Mouse (Mus musculus): Measurements from ENCODE around the gene Prkca. TPM values are rescaled to one million over a fixed set of nuclear protein-coding genes. Genes with fewer than 3 reads are reported as not detected.

Prkca gene
- polyA plus RNA-seq, 1 experiment, result 2.8 TPM

DNA sequence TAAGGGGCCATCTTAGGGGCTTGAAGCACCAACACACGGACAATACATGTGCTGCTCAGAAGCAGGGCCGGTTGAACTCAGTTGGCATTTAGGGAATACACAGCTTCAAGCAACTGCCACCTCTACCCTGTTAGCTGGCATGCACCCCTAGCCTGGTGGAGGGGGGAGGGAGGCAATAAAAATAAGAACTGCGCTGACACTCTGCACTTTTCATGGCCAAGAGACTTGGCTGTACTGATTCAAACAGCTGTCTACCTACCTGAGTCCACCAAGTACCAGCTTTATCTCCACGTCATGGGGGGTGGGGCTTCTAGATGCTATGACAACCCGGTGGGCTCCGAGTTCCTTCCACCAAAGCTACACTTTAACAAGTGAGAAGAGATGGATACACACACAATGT, 42.7 kb downstream of the Prkca start:
- Histone ChIP-seq H3K9ac (ENCODE audit: low read depth, poor library complexity, severe bottlenecking) (no peak overlapping the region), H3K9me3 (replicated peaks; ENCODE audit: control insufficient read depth, insufficient read depth, low read length, poor library complexity, severe bottlenecking) (no peaks in the 10 kb centered on the region), H3K4me3 (ENCODE audit: low read depth, low read length) (no peak overlapping the region), H3K27me3 (ENCODE audit: control insufficient read depth, insufficient read depth, low read length, poor library complexity, severe bottlenecking) (no peaks in the 10 kb centered on the region), H3K4me1 (ENCODE audit: control insufficient read depth, insufficient read depth, low read length) (no peaks in the 10 kb centered on the region), H3K27ac (ENCODE audit: insufficient read depth, low read length) (no peak overlapping the region), H3K36me3 (ENCODE audit: control insufficient read depth, insufficient read depth, low read length, poor library complexity, severe bottlenecking) (no peaks in the 10 kb centered on the region)
- no peak for TF ChIP-seq POLR2A (IDR thresholded peaks at IDR 0.05; ENCODE audit: insufficient read depth, low read length)
- no peak for TF ChIP-seq CTCF (IDR thresholded peaks at IDR 0.05; ENCODE audit: low read depth, low read length)
- TF ChIP-seq EP300 (IDR thresholded peaks at IDR 0.05; ENCODE audit: insufficient read depth, low read depth, low read length), result no peak

DNA sequence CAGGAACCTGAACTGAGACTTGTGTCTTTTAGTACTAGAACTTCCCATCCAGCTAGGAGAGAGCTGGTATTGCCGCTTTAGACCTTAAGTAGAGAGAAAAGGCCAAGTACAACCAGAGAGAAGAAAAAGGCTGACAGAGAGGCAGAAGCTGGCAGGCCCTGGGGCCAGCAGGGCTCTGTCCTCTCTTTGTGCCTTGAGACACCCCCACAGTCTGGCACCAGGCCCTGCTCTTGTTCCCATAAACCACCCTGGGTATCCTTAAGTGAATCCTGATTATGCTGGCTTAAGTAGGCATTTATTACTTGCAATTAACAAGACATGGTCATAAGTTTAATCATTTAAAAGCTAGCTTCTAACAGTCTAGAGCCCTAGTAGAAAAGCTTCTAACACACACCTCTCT, 43.3 kb downstream of the Prkca start:
- Histone ChIP-seq H3K36me3 (ENCODE audit: control insufficient read depth, insufficient read depth, low read length, poor library complexity, severe bottlenecking) (no peaks in the 10 kb centered on the region), H3K27me3 (ENCODE audit: control insufficient read depth, insufficient read depth, low read length, poor library complexity, severe bottlenecking) (no peaks in the 10 kb centered on the region), H3K27ac (ENCODE audit: insufficient read depth, low read length) (no peak overlapping the region), H3K9me3 (replicated peaks; ENCODE audit: control insufficient read depth, insufficient read depth, low read length, poor library complexity, severe bottlenecking) (no peaks in the 10 kb centered on the region), H3K9ac (ENCODE audit: low read depth, poor library complexity, severe bottlenecking) (no peak overlapping the region), H3K4me1 (ENCODE audit: control insufficient read depth, insufficient read depth, low read length) (no peaks in the 10 kb centered on the region), H3K4me3 (ENCODE audit: low read depth, low read length) (no peak overlapping the region)
- no peak for TF ChIP-seq EP300 (IDR thresholded peaks at IDR 0.05; ENCODE audit: insufficient read depth, low read depth, low read length)
- TF ChIP-seq POLR2A (IDR thresholded peaks at IDR 0.05; ENCODE audit: insufficient read depth, low read length), result no peak
- no peak for TF ChIP-seq CTCF (IDR thresholded peaks at IDR 0.05; ENCODE audit: low read depth, low read length)

DNA sequence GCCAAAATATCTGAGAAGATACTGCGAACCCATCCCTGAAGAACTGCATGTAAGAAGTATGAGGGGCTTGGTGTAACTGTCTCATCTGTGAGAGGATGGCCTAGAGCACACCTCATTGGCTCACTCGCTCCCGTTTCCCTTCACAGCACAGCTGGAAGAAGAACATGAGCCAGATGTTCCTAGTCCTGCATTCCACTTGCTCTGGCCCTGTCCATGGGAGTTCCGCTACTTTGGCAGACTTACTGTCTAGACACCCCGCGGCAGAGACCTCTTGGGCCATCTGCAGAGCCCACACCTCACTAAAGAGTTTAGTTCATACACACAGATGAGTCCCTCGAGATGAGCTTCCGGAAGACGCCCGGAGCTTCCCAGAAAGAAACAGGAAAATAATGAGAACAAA, 43.8 kb downstream of the Prkca start:
- H3K27ac ChIP-seq (ENCODE audit: insufficient read depth, low read length), result no peak overlapping the region
- H3K9me3 ChIP-seq (replicated peaks; ENCODE audit: control insufficient read depth, insufficient read depth, low read length, poor library complexity, severe bottlenecking), result no peaks in the 10 kb centered on the region
- no peak overlapping the region for H3K9ac ChIP-seq (ENCODE audit: low read depth, poor library complexity, severe bottlenecking)
- no peaks in the 10 kb centered on the region for H3K4me1 ChIP-seq (ENCODE audit: control insufficient read depth, insufficient read depth, low read length)
- H3K27me3 ChIP-seq (ENCODE audit: control insufficient read depth, insufficient read depth, low read length, poor library complexity, severe bottlenecking), result no peaks in the 10 kb centered on the region
- TF ChIP-seq POLR2A (IDR thresholded peaks at IDR 0.05; ENCODE audit: insufficient read depth, low read length), result no peak
- TF ChIP-seq EP300 (IDR thresholded peaks at IDR 0.05; ENCODE audit: insufficient read depth, low read depth, low read length), result no peak
- no peak for TF ChIP-seq CTCF (IDR thresholded peaks at IDR 0.05; ENCODE audit: low read depth, low read length)
- H3K4me3 ChIP-seq (ENCODE audit: low read depth, low read length), result no peak overlapping the region
- no peaks in the 10 kb centered on the region for H3K36me3 ChIP-seq (ENCODE audit: control insufficient read depth, insufficient read depth, low read length, poor library complexity, severe bottlenecking)

DNA sequence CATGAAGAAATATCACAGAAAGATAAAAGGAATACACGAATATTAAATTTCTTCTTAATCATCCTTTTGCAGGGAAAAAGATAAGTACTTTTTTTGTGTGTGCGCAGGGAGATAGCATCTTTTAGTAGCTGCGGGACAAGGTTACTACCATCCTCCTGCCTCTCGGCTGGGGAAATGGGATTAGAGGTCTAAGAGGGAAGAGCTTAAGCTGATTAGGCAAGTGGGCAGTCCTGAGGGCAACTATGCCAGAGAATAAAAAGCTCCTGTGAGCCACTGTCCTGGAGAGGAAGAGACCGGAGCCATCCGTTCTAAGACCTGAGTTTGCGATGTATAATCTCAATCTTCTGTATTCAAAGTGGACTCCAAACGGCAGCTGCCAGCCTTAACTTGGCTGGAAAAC, 45.8 kb downstream of the Prkca start:
- Histone ChIP-seq H3K36me3 (ENCODE audit: control insufficient read depth, insufficient read depth, low read length, poor library complexity, severe bottlenecking) (no peaks in the 10 kb centered on the region), H3K27ac (ENCODE audit: insufficient read depth, low read length) (no peak overlapping the region), H3K9me3 (replicated peaks; ENCODE audit: control insufficient read depth, insufficient read depth, low read length, poor library complexity, severe bottlenecking) (no peaks in the 10 kb centered on the region), H3K9ac (ENCODE audit: low read depth, poor library complexity, severe bottlenecking) (no peak overlapping the region), H3K4me3 (ENCODE audit: low read depth, low read length) (no peak overlapping the region), H3K27me3 (ENCODE audit: control insufficient read depth, insufficient read depth, low read length, poor library complexity, severe bottlenecking) (no peaks in the 10 kb centered on the region), H3K4me1 (ENCODE audit: control insufficient read depth, insufficient read depth, low read length) (no peaks in the 10 kb centered on the region)
- TF ChIP-seq EP300 (IDR thresholded peaks at IDR 0.05; ENCODE audit: insufficient read depth, low read depth, low read length) (no peak), POLR2A (IDR thresholded peaks at IDR 0.05; ENCODE audit: insufficient read depth, low read length) (no peak), CTCF (IDR thresholded peaks at IDR 0.05; ENCODE audit: low read depth, low read length) (no peak)

DNA sequence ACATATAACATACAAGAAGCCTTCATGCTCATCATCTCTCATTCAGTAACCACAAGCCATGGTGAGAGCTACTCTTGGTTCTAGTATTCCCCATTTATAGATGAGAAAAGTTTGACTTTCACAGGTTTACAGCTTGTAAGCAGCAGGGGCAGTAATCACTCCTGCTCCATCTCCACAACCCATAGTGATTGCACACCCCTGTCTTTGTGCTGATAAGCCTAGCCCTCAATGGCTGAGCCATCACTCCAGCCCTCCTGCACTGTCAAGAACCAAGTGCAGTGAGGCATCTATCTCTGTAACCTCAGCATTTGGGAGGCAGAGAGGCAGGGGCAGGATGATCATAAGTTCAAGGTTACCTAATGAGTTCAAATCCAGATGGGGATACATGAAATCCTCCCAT, 48.4 kb downstream of the Prkca start:
- H3K27me3 ChIP-seq (ENCODE audit: control insufficient read depth, insufficient read depth, low read length, poor library complexity, severe bottlenecking), result no peaks in the 10 kb centered on the region
- no peak for TF ChIP-seq CTCF (IDR thresholded peaks at IDR 0.05; ENCODE audit: low read depth, low read length)
- TF ChIP-seq POLR2A (IDR thresholded peaks at IDR 0.05; ENCODE audit: insufficient read depth, low read length), result no peak
- H3K4me3 ChIP-seq (ENCODE audit: low read depth, low read length), result no peak overlapping the region
- H3K9ac ChIP-seq (ENCODE audit: low read depth, poor library complexity, severe bottlenecking), result no peak overlapping the region
- H3K9me3 ChIP-seq (replicated peaks; ENCODE audit: control insufficient read depth, insufficient read depth, low read length, poor library complexity, severe bottlenecking), result no peaks in the 10 kb centered on the region
- H3K27ac ChIP-seq (ENCODE audit: insufficient read depth, low read length), result no peak overlapping the region
- no peaks in the 10 kb centered on the region for H3K4me1 ChIP-seq (ENCODE audit: control insufficient read depth, insufficient read depth, low read length)
- H3K36me3 ChIP-seq (ENCODE audit: control insufficient read depth, insufficient read depth, low read length, poor library complexity, severe bottlenecking), result no peaks in the 10 kb centered on the region

DNA sequence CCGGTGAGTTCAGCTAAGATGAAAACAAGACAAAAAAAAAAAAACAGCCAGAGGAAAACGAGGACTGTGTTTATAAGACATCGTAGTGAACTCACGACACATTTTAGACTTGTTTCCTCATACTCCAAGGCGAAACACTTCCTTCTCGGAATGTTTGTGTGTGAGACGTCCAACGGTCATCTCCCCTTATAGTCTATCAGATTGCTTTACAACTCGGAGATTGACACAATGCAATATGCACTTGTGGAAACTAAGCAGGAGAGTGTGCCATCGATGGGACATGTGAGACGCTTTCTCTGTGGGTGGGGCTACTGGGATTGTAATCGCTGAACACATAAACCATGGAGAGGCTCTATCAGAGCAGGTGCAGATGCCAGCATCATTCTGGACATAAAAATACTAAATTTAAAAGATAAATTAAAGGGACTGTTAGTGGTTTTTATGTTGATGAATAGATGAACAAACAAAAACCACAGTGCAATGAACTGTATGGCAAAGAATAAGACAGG, 49.4 kb downstream of the Prkca start:
- Histone ChIP-seq H3K27ac (ENCODE audit: insufficient read depth, low read length) (no peak overlapping the region), H3K27me3 (ENCODE audit: control insufficient read depth, insufficient read depth, low read length, poor library complexity, severe bottlenecking) (no peaks in the 10 kb centered on the region), H3K36me3 (ENCODE audit: control insufficient read depth, insufficient read depth, low read length, poor library complexity, severe bottlenecking) (no peaks in the 10 kb centered on the region), H3K4me1 (ENCODE audit: control insufficient read depth, insufficient read depth, low read length) (no peaks in the 10 kb centered on the region), H3K9me3 (replicated peaks; ENCODE audit: control insufficient read depth, insufficient read depth, low read length, poor library complexity, severe bottlenecking) (no peaks in the 10 kb centered on the region), H3K4me3 (ENCODE audit: low read depth, low read length) (no peak overlapping the region), H3K9ac (ENCODE audit: low read depth, poor library complexity, severe bottlenecking) (no peak overlapping the region)
- no peak for TF ChIP-seq EP300 (IDR thresholded peaks at IDR 0.05; ENCODE audit: insufficient read depth, low read depth, low read length)
- no peak for TF ChIP-seq CTCF (IDR thresholded peaks at IDR 0.05; ENCODE audit: low read depth, low read length)
- TF ChIP-seq POLR2A (IDR thresholded peaks at IDR 0.05; ENCODE audit: insufficient read depth, low read length), result no peak
